Mouse (Mus musculus) gastrocnemius, postnatal 36 days (tissue): Measurements from ENCODE around the gene Fzr1. TPM values are rescaled to one million over a fixed set of nuclear protein-coding genes. Genes with fewer than 3 reads are reported as not detected.
A peak's percentile ranks its signal among the peaks of the same experiment; 100 is the strongest.

ENCODE experiments used
- DNase-seq, 2 experiments: peaks; one replicate each; pipeline ENCODE4 v3.0.0; 2022
- intact Hi-C: fragments of 180-260 bp; cut with DNase I; formaldehyde crosslinking; loops from one replicate; pipeline ENCODE4 v1.15.1; 2025
- long read RNA-seq, 2 experiments: library from polyadenylated mRNA; stranded (forward); transcript quantifications; one replicate each; pipeline ENCODE4 v2.0.0; 2021
- total RNA-seq, 2 experiments: library from RNA; stranded (reverse); gene quantifications; 2 replicates each; pipeline ENCODE4 v1.2.3; 2021

The Fzr1 gene
- total RNA-seq: 10 to 100 TPM; 14.2 to 15.9 TPM
- long read RNA-seq, experiment 1, transcript Fzr1-205 (14 exons, 3,057 nt): major isoform, 17 of 29 reads
- long read RNA-seq, experiment 1, partial matches to known transcripts: 2 of 29 reads
- long read RNA-seq, experiment 1, other reads (novel, unspliced or antisense): 10 of 29 reads
- long read RNA-seq, experiment 2, transcript Fzr1-205 (14 exons, 3,057 nt): major isoform, 17 of 28 reads
- long read RNA-seq, experiment 2, partial matches to known transcripts: 4 of 28 reads
- long read RNA-seq, experiment 2, other reads (novel, unspliced or antisense): 6 of 28 reads

GRCm38 (mm10) chr10:81377793-81378552 is at the start of gene Fzr1:
Gene Fzr1, minus strand, starts transcription at chr10:81378516.
- no peak for DNase-seq
- intact Hi-C loops: no loop called here

DNA sequence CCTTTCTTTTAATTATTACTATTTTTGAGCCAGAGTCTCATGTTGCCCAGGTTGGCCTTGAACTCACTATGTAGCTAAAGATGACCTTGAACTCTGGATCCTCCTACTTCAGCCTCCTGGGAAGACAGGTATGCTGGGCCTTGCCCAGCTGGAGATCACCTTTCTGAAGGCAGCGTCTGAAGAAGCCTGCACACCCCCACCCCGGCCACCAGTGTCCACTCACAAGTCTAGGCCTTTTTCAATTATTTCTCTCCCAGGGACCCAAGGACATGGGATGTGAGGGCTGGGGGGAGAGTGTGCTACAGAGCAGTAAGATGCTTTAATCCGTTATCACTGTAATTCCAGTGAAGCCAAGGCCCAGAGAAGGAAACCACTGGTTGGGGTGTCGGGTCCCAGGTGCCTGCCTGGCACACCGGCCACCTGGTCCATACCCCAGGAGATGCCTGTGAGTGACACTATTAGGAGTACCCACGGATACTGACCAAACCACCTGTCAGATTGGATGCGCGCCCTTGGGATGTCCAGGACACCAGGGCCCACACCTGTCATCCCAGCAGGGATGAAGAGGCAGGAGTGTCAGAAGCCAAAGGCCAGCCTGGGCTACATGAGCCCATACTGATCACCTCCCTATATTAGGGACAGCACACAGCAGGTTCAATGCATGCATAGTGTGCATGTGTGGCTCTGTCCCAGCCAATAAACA is 49.6 kb upstream of the Fzr1 start:
- intact Hi-C loops: no loop called here
- DNase-seq: no peak

GRCm38 (mm10) chr10:81427327-81427726 is 49.0 kb upstream of the Fzr1 start:
- peak in 1 of 2 experiments; percentile 17 for DNase-seq
- intact Hi-C loops: no loop called here

GRCm38 (mm10) chr10:81426897-81427296 is 48.6 kb upstream of the Fzr1 start:
- intact Hi-C loops: no loop called here
- DNase-seq: peak; percentile 67 to 71

GRCm38 (mm10) chr10:81426081-81426671 is 47.9 kb upstream of the Fzr1 start:
- intact Hi-C loops: no loop called here
- DNase-seq: peak; percentile 40 to 43

DNA sequence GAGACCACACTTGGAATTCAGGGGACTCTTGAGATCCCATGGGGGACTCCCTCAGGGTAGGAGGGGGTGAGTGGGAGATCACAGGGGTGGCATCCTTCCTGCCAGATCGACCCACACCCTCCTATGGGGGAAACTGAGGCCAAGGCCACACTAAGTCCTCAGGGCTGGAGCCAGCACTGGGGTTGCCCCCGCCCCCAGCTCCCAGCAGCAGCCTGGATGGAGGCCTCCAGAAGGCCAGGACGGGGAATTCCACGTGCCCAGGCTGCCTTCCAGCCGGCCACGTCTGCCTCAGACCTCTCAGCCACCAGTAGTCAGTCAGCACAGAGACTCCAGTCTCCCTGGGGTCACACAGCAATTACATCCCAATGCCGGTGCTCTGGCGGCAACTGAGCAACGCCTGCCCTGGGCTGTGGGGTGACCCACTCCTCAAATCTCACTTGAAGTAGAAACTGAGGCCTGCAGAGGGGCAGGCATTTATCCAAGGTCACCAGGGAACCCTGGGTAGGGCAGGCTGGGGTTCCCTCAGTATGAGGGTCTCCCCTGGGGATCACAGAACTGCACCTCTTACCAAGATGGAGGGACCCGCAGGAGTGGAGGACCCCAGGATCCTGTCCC is 47.0 kb upstream of the Fzr1 start:
- intact Hi-C loops: loop anchor here (1.0 kb wide), 1 partner anchor 10 kb away; no protein-coding TSS in a partner anchor

DNA sequence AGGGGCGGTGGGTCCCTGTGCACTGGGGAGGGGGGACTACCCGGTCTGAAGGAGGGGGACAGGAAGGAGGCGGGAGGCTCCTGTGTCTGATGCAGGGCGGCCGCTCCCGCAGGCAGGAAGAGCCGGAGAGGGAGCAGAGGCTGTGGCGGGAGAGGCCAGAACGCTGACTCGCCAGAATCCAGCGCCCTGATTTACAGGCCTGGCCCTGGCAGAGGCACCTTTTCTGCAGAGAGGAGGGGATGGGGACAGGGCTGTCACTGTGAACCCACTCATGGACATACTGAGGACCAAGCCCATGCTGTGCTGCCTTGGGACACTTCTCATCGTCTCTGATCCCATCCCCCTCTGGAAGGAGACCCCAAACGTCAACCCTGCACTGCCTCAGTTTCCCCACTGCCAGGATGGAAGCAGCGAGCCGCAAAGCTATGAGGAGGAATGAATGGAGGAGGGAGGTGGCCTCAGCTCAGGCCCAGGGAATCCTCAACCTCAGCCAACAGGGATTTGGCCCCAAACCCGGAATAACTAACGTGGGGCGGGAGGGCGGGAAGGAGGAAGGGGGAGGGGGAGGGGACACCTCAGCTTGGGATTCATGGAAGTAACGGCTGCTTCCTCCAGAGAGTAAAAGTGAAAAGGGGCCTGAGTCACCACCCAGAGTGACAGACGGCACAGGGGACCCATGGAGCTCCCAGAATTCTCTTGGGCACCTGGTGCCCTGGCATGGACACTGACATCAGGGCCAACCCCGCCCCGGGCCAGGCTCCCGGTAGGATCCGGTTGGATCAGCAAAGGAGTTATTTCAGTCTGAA is 46.1 kb upstream of the Fzr1 start:
- peak; percentile 78 to 79 for DNase-seq
- intact Hi-C loops: loop anchor here (1.0 kb wide), 1 partner anchor 9 kb away; no protein-coding TSS in a partner anchor

More for the DNA sequence above, 47.0 kb upstream of the Fzr1 start:
- DNase-seq: peak; percentile 51 to 72

- peak in 1 of 2 experiments; percentile 4 for DNase-seq
- intact Hi-C loops: no loop called here
Measured at GRCm38 (mm10) chr10:81423476-81424245, 45.3 kb upstream of the Fzr1 start.

GRCm38 (mm10) chr10:81422661-81423217 is 44.4 kb upstream of the Fzr1 start:
- intact Hi-C loops: no loop called here
- no peak for DNase-seq

GRCm38 (mm10) chr10:81422191-81422590 is 43.9 kb upstream of the Fzr1 start:
- peak; percentile 21 to 40 for DNase-seq
- intact Hi-C loops: no loop called here

GRCm38 (mm10) chr10:81421797-81422100 is 43.4 kb upstream of the Fzr1 start:
- peak; percentile 45 to 48 for DNase-seq
- intact Hi-C loops: no loop called here

GRCm38 (mm10) chr10:81421041-81421796 is 42.9 kb upstream of the Fzr1 start:
- intact Hi-C loops: no loop called here
- peak in 1 of 2 experiments; percentile 4 for DNase-seq

DNA sequence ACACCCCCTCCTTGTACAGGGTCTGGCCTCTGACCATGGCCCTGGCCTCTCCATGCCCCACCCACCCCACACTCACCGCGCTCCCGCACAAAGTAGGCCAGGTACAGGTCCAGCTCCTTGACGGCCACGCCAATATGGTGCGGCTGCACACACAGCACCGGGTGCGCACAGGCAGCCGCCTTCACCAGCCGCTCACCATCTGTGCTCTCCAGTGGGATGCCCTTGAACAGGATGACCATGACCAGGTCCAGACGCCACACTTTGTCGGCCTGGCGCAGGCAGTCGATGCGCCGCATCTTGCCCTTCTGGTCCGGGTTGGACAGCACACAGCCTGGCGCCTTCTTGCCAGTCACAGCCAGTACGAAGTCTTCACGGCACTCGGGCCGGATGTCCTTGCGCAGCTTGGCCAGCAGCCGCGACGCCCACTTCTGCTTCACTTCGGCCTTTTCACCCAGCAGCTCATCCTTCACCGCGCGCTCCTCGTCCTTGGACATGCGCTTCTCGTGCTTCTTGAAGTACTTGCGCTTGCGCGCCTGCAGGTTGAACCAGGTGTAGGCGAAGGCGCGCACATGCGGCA is 42.0 kb upstream of the Fzr1 start:
- DNase-seq: peak; percentile 6 to 25
- intact Hi-C loops: no loop called here

- intact Hi-C loops: no loop called here
- DNase-seq: peak; percentile 3 to 13
Measured at GRCm38 (mm10) chr10:81419111-81419928, 41.0 kb upstream of the Fzr1 start.

DNA sequence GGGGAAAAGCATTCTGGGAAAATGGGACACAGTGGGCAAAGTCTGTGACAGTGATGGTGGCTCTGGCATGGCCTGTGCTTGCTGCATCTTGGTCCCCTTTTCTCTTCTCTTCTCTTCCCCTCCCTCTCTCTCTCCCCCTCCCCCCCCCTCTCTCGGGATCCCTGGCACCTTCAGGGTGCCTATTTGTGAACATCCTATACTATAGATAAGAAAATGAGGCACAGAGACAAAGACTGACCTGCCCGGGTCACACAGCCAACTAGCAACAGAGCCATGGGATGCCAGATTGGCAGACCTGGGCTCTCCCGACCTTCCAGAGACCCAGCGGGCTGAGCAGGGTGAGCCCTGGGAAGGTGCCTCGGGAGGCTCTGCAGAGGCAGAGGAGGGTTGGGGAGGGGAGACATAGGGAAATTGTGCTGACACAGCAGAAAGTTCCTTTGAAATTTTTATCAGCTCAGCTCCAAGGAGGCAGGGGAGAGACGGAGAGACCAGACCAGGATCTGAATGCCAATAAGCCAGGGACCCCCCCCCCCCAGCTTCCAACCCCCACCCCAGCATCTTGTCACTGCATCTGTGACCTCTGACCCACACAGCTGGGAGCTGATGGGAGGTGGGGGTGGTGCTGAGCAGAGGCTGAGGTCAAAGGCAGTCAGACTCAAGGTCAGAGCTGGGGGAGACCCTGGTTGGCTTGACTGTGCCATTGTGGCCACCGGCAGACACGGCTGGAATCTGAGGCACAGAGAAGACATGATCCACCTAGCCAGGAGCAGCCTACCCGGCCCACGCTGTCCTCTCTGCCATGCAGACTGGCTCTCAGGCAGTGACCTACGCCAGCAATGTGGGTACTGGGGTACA is 40.1 kb upstream of the Fzr1 start:
- intact Hi-C loops: no loop called here
- DNase-seq: peak; percentile 4 to 13
